In genomic region chr2:154463621-154464198, GRCm38 (mm10) we compare ENCODE assay signal across 9 mouse cellular contexts. TPM values are rescaled to one million over a fixed set of nuclear protein-coding genes. Genes with fewer than 3 reads are reported as not detected.
DNase-seq lines count a peak whose midpoint lies in the region; TF ChIP-seq lines count a peak whose summit lies in the region.
"Had no signal": no experiment of that assay in that cellular context is flagged by ENCODE, and none has a peak within 500 bp of the region (broad histone marks: within the 10 kb centered on the region; RNA-seq: fewer than 3 reads in every experiment).

No protein-coding gene starts in this region.

- H3K27me3 ChIP-seq in myocyte (ENCODE audit: control insufficient read depth, insufficient read depth, insufficient read length), result no peaks in the 10 kb centered on the region
- H3K27me3 ChIP-seq: kidney, embryonic 15.5 days had no signal

- H3K36me3 ChIP-seq in myocyte (ENCODE audit: control insufficient read depth, insufficient read depth), result no peaks in the 10 kb centered on the region

- no peak for TF ChIP-seq POLR2A in myocyte (IDR thresholded peaks at IDR 0.05; ENCODE audit: insufficient read length, low read depth)

- peaks cover 83% of the 10 kb centered on the region for H3K79me2 ChIP-seq in myocyte (ENCODE audit: control insufficient read depth, insufficient read depth)

- peak overlapping the region; percentile 69 for H3K4me2 ChIP-seq in myocyte (ENCODE audit: low read depth)
- H3K4me2 ChIP-seq: kidney, embryonic 15.5 days had no signal

- intact Hi-C loops in heart, postnatal 36 days (cut with DNase I), result no loop called here

- H3K4me3 ChIP-seq in myocyte, result no peak overlapping the region
- H3K4me3 ChIP-seq: kidney, embryonic 15.5 days had no signal

- H3ac ChIP-seq in myocyte (ENCODE audit: control insufficient read depth, insufficient read length), result no peak overlapping the region

- DNase-seq in layer of hippocampus, adult 8-10 months (ENCODE audit: low spot score in 2 of 2), result peak; percentile 16 to 32
- DNase-seq in layer of hippocampus, postnatal 36 days, result no peak
- peak; percentile 47 for DNase-seq in c-Kit-positive CD71-negative TER-119-negative erythroid progenitor cells, embryonic 14.5 days (ENCODE audit: low read depth)
- peak; percentile 35 to 41 for DNase-seq in heart, postnatal 36 days
- DNase-seq in adrenal gland, adult (ENCODE audit: inconsistent age in 2 of 2, low spot score in 1 of 2), result no peak
- no peak for DNase-seq in spleen, adult 18-20 months
- DNase-seq in thymus, postnatal 4 days, result no peak

TF ChIP-seq in myocyte, 11 proteins besides CTCF, POLR2A, EP300 and RAD21:
- no peak for TF ChIP-seq TCF12 (IDR thresholded peaks at IDR 0.05; ENCODE audit: insufficient read depth, poor library complexity, severe bottlenecking)
- TF ChIP-seq TCF3 (IDR thresholded peaks at IDR 0.05; ENCODE audit: insufficient read length, low read depth), result no peak
- no peak for TF ChIP-seq MAX (IDR thresholded peaks at IDR 0.05; ENCODE audit: low read depth)
- TF ChIP-seq MYOD1 (IDR thresholded peaks at IDR 0.05; ENCODE audit: control insufficient read depth in 1 of 3, insufficient read length in 2 of 3, low read depth in 2 of 3), result peak in 2 of 3 experiments; percentile 6 to 25
- no peak for TF ChIP-seq REST (IDR thresholded peaks at IDR 0.05; ENCODE audit: insufficient read depth, insufficient read length)
- TF ChIP-seq POLR2AphosphoS2 (IDR thresholded peaks at IDR 0.05; ENCODE audit: insufficient read length, low read depth), result no peak
- no peak for TF ChIP-seq USF1 (IDR thresholded peaks at IDR 0.05; ENCODE audit: low read depth)
- TF ChIP-seq E2F4 (IDR thresholded peaks at IDR 0.05; ENCODE audit: insufficient read depth), result no peak
- TF ChIP-seq SRF (IDR thresholded peaks at IDR 0.05; ENCODE audit: control insufficient read depth, insufficient read length, low read depth), result no peak
- peak in 1 of 3 experiments; percentile 57 for TF ChIP-seq MYOG (IDR thresholded peaks at IDR 0.05; ENCODE audit: control insufficient read depth in 1 of 3, insufficient read depth in 1 of 3, insufficient read length in 2 of 3, low read depth in 2 of 3)
- TF ChIP-seq CEBPB (IDR thresholded peaks at IDR 0.05; ENCODE audit: insufficient read depth, poor library complexity, severe bottlenecking), result 0 out of 2 replicates have a peak, but pooled peaks have one; percentile 16

RNA-seq across cellular contexts. Expression of gene Cbfa2t2, which starts 27.4 kb away (rescaled TPM):
- 10 to 100 TPM; 48.9 to 60.8 (median 53.9) TPM for total RNA-seq in layer of hippocampus, adult 8-10 months (2022)
- total RNA-seq in layer of hippocampus, postnatal 36 days (2021), result 10 to 100 TPM; 49.7 to 57.7 TPM
- 10 to 100 TPM; 13.7 to 15.9 TPM for total RNA-seq in heart, postnatal 36 days (2021)
- 7.5 TPM for polyA plus RNA-seq in myocyte (2012; fragmentation: generic; extraction: Trizol)

RNA-seq across cellular contexts. Expression of gene Snta1, which starts 55.8 kb away (rescaled TPM):
- total RNA-seq in layer of hippocampus, adult 8-10 months (2022), result 10 to 100 TPM; 41.0 to 45.9 (median 43.5) TPM
- 10 to 100 TPM; 42.3 to 48.0 TPM for total RNA-seq in layer of hippocampus, postnatal 36 days (2021)
- total RNA-seq in heart, postnatal 36 days (2021), result 10 to 100 TPM; 70.2 to 99.0 TPM
- 61.7 TPM for polyA plus RNA-seq in myocyte (2012; fragmentation: generic; extraction: Trizol)

Comparison
In these comparisons a context has a peak if more than half of its experiments do, and no peak if none do; other contexts are left out.
1. DNase-seq: peak in layer of hippocampus, adult 8-10 months (2 of 2), c-Kit-positive CD71-negative TER-119-negative erythroid progenitor cells, embryonic 14.5 days (single experiment) and heart, postnatal 36 days (2 of 2); none in layer of hippocampus, postnatal 36 days (0 of 2), adrenal gland, adult (0 of 2), spleen, adult 18-20 months (0 of 2) and thymus, postnatal 4 days (single experiment).